Mouse (Mus musculus) forebrain, embryonic 12.5 days (tissue): ENCODE results near the gene Parp1. TPM values are rescaled to one million over a fixed set of nuclear protein-coding genes. Genes with fewer than 3 reads are reported as not detected.
"Not testable (repeated sequence)": the region's sequence is repeated elsewhere in the genome, so short reads cannot be mapped to it uniquely, and the experiment has no call there.

Experiments used
- ATAC-seq: fragments of 200-750 bp; cut with Nextera tagmentation; 2 replicates; pipeline ENCODE4 v1.8.0; 2017; ENCODE audit warnings: moderate TSS enrichment; ENCODE audit not compliant: low FRiP score
- H3K27ac ChIP-seq: fragments of 300-500 bp; sonication (generic); 2 replicates; pipeline ENCODE4 v1.5.1; 2016; ENCODE audit warnings: mild to moderate bottlenecking
- H3K27me3 ChIP-seq: fragments of 300-500 bp; sonication (generic); 2 replicates; pipeline ENCODE4 v1.6.1; 2016; ENCODE audit warnings: mild to moderate bottlenecking
- H3K36me3 ChIP-seq: fragments of 300-500 bp; sonication (generic); replicated peaks from 2 replicates; pipeline ENCODE4 v1.6.1; 2016; ENCODE audit warnings: mild to moderate bottlenecking
- H3K4me1 ChIP-seq: fragments of 300-500 bp; sonication (generic); 2 replicates; pipeline ENCODE4 v1.6.1; 2016
- H3K4me2 ChIP-seq: fragments of 300-500 bp; sonication (generic); 2 replicates; pipeline ENCODE4 v1.6.1; 2016; ENCODE audit warnings: mild to moderate bottlenecking, moderate library complexity
- H3K4me3 ChIP-seq: fragments of 300-500 bp; sonication (generic); replicated peaks from 2 replicates; pipeline ENCODE4 v1.5.1; 2016; ENCODE audit warnings: mild to moderate bottlenecking
- H3K9ac ChIP-seq: fragments of 300-500 bp; sonication (generic); 2 replicates; pipeline ENCODE4 v1.6.1; 2016; ENCODE audit warnings: mild to moderate bottlenecking
- H3K9me3 ChIP-seq: fragments of 300-500 bp; sonication (generic); 2 replicates; pipeline ENCODE4 v1.6.1; 2016
- WGBS: fragments of 180-500 bp; shearing (Covaris S2); methylation state at CpG from one replicate; pipeline ENCODE4 v1.1.7; 2016; 5-methylcytosine and 5-hydroxymethylcytosine counted together
- polyA plus RNA-seq: library from polyadenylated mRNA; unstranded; fragments of >200 nt; fragmentation: Nextera tagmentation; extraction: Ambion mirVana; gene quantifications from 2 replicates; pipeline ENCODE4 v1.2.1, GENCODE M21; 2016

Gene Parp1
- polyA plus RNA-seq, 1 experiment from 2014 or later = 241 TPM

GRCm38 (mm10) chr1:180568248-180568647 lies 476 bp upstream of the Parp1 start:
- no peaks in the 10 kb centered on the region for H3K9me3 ChIP-seq
- 0 out of 2 replicates have a peak overlapping the region, but pooled peaks have one; percentile 38 for H3K27ac ChIP-seq
- peaks cover 28% of the 10 kb centered on the region for H3K4me1 ChIP-seq
- H3K4me2 ChIP-seq = peak overlapping the region; percentile 97
- H3K4me3 ChIP-seq = peak overlapping the region; percentile 92
- peak; percentile 27; the same call in 1 of the 2 replicates for ATAC-seq
- peak overlapping the region; percentile 50 for H3K9ac ChIP-seq
- H3K27me3 ChIP-seq = no peaks in the 10 kb centered on the region
- 38% methylated on average over 7 of the region's 7 CpGs for WGBS
- H3K36me3 ChIP-seq = peaks cover 21% of the 10 kb centered on the region

GRCm38 (mm10) chr1:180569453-180569852 lies 729 bp downstream of the Parp1 start:
- WGBS = under 1% methylated on average over 17 of the region's 17 CpGs
- no peak for ATAC-seq
- H3K27me3 ChIP-seq = no peaks in the 10 kb centered on the region
- H3K9ac ChIP-seq = peak overlapping the region; percentile 95
- H3K36me3 ChIP-seq = peaks cover 33% of the 10 kb centered on the region
- H3K9me3 ChIP-seq = 0 out of 2 replicates have a peak, but pooled peaks cover 5% of the 10 kb centered on the region
- peak overlapping the region; percentile 97 for H3K4me2 ChIP-seq
- peak overlapping the region; percentile 95 for H3K27ac ChIP-seq
- peaks cover 28% of the 10 kb centered on the region for H3K4me1 ChIP-seq
- peak overlapping the region; percentile 92 for H3K4me3 ChIP-seq

GRCm38 (mm10) chr1:180570181-180570580 lies 1.5 kb downstream of the Parp1 start:
- 0 out of 2 replicates have a peak, but pooled peaks cover 5% of the 10 kb centered on the region for H3K9me3 ChIP-seq
- H3K36me3 ChIP-seq = peaks cover 40% of the 10 kb centered on the region
- no peak for ATAC-seq
- peak overlapping the region; percentile 95 for H3K9ac ChIP-seq
- 11% methylated on average over 5 of the region's 5 CpGs for WGBS
- peaks cover 28% of the 10 kb centered on the region for H3K4me1 ChIP-seq
- H3K4me2 ChIP-seq = peak overlapping the region; percentile 97
- H3K27ac ChIP-seq = no peak overlapping the region
- peak overlapping the region; percentile 92 for H3K4me3 ChIP-seq
- no peaks in the 10 kb centered on the region for H3K27me3 ChIP-seq

- H3K4me2 ChIP-seq = peak overlapping the region; percentile 97
Measured at GRCm38 (mm10) chr1:180571018-180571589, 2.4 kb downstream of the Parp1 start.

GRCm38 (mm10) chr1:180571721-180572120 lies 3.0 kb downstream of the Parp1 start:
- ATAC-seq, H3K4me2 ChIP-seq, H3K27ac ChIP-seq, H3K9me3 ChIP-seq, H3K4me3 ChIP-seq, H3K27me3 ChIP-seq, H3K9ac ChIP-seq: not testable (repeated sequence)
- Histone ChIP-seq H3K36me3 (peaks cover 53% of the 10 kb centered on the region), H3K4me1 (peaks cover 28% of the 10 kb centered on the region)
- 83% methylated on average over 6 of the region's 6 CpGs for WGBS

More at GRCm38 (mm10) chr1:180571018-180571589, 2.4 kb downstream of the Parp1 start:
- Histone ChIP-seq H3K27me3 (no peaks in the 10 kb centered on the region), H3K9me3 (0 out of 2 replicates have a peak, but pooled peaks cover 5% of the 10 kb centered on the region), H3K4me3 (peak overlapping the region; percentile 92; the same call in 1 of the 2 replicates), H3K9ac (0 out of 2 replicates have a peak overlapping the region, but pooled peaks have one; percentile 95), H3K27ac (no peak overlapping the region), H3K4me1 (peaks cover 28% of the 10 kb centered on the region), H3K36me3 (peaks cover 47% of the 10 kb centered on the region)
- 73% methylated on average over 8 of the region's 8 CpGs for WGBS
- ATAC-seq = no peak

- Histone ChIP-seq H3K27me3 (no peaks in the 10 kb centered on the region), H3K4me3 (no peak overlapping the region), H3K36me3 (peaks cover 57% of the 10 kb centered on the region), H3K27ac (no peak overlapping the region), H3K9me3 (0 out of 2 replicates have a peak, but pooled peaks cover 5% of the 10 kb centered on the region), H3K4me1 (peaks cover 28% of the 10 kb centered on the region), H3K9ac (no peak overlapping the region), H3K4me2 (no peak overlapping the region)
- 92% methylated on average over 9 of the region's 9 CpGs for WGBS
- no peak for ATAC-seq
Measured at GRCm38 (mm10) chr1:180572154-180572553, 3.4 kb downstream of the Parp1 start.

GRCm38 (mm10) chr1:180576524-180576923 lies 7.8 kb downstream of the Parp1 start:
- no peak overlapping the region for H3K4me3 ChIP-seq
- H3K4me1 ChIP-seq = peaks cover 5% of the 10 kb centered on the region; the same call in 1 of the 2 replicates
- no peak overlapping the region for H3K27ac ChIP-seq
- no peaks in the 10 kb centered on the region for H3K27me3 ChIP-seq
- H3K4me2 ChIP-seq = no peak overlapping the region
- peaks cover 97% of the 10 kb centered on the region for H3K36me3 ChIP-seq
- no peak overlapping the region for H3K9ac ChIP-seq
- no peak for ATAC-seq
- 0 out of 2 replicates have a peak, but pooled peaks cover 5% of the 10 kb centered on the region for H3K9me3 ChIP-seq
- WGBS = 93% methylated on average over 3 of the region's 3 CpGs

GRCm38 (mm10) chr1:180577837-180578236 lies 9.1 kb downstream of the Parp1 start:
- Histone ChIP-seq H3K4me2 (no peak overlapping the region), H3K36me3 (peaks cover 97% of the 10 kb centered on the region), H3K27ac (no peak overlapping the region), H3K4me3 (no peak overlapping the region), H3K9me3 (0 out of 2 replicates have a peak, but pooled peaks cover 5% of the 10 kb centered on the region), H3K9ac (no peak overlapping the region), H3K27me3 (no peaks in the 10 kb centered on the region), H3K4me1 (no peaks in the 10 kb centered on the region)
- WGBS = 82% methylated on average over 4 of the region's 4 CpGs
- no peak for ATAC-seq

- Histone ChIP-seq H3K9me3 (no peaks in the 10 kb centered on the region), H3K36me3 (peaks cover 99% of the 10 kb centered on the region), H3K4me1 (no peaks in the 10 kb centered on the region), H3K27me3 (no peaks in the 10 kb centered on the region), H3K9ac (no peak overlapping the region), H3K4me2 (no peak overlapping the region), H3K4me3 (no peak overlapping the region), H3K27ac (no peak overlapping the region)
- WGBS = 96% methylated on average over 17 of the region's 17 CpGs
- ATAC-seq = no peak
Measured at GRCm38 (mm10) chr1:180587792-180588442, 19.2 kb downstream of the Parp1 start.

- Histone ChIP-seq H3K27ac (no peak overlapping the region), H3K4me3 (no peak overlapping the region), H3K36me3 (peaks cover 77% of the 10 kb centered on the region), H3K4me1 (0 out of 2 replicates have a peak, but pooled peaks cover 3% of the 10 kb centered on the region), H3K9me3 (no peaks in the 10 kb centered on the region), H3K27me3 (no peaks in the 10 kb centered on the region), H3K9ac (no peak overlapping the region), H3K4me2 (no peak overlapping the region)
- no peak for ATAC-seq
- 90% methylated on average over 6 of the region's 6 CpGs for WGBS
Measured at GRCm38 (mm10) chr1:180600578-180600977, 31.9 kb downstream of the Parp1 start.

GRCm38 (mm10) chr1:180601806-180602205 lies 33.1 kb downstream of the Parp1 start:
- Histone ChIP-seq H3K9ac (no peak overlapping the region), H3K4me1 (0 out of 2 replicates have a peak, but pooled peaks cover 3% of the 10 kb centered on the region), H3K4me3 (no peak overlapping the region), H3K27me3 (no peaks in the 10 kb centered on the region), H3K36me3 (peaks cover 65% of the 10 kb centered on the region), H3K9me3 (no peaks in the 10 kb centered on the region), H3K27ac (no peak overlapping the region), H3K4me2 (no peak overlapping the region)
- ATAC-seq = no peak
- 92% methylated on average over 6 of the region's 6 CpGs for WGBS

- no peak for ATAC-seq
- H3K27me3 ChIP-seq = no peaks in the 10 kb centered on the region
- H3K27ac ChIP-seq = no peak overlapping the region
- no peak overlapping the region for H3K9ac ChIP-seq
- H3K4me2 ChIP-seq = no peak overlapping the region
- peaks cover 37% of the 10 kb centered on the region for H3K36me3 ChIP-seq
- no peaks in the 10 kb centered on the region for H3K9me3 ChIP-seq
- 85% methylated on average over 4 of the region's 4 CpGs for whole genome bisulfite sequencing
- H3K4me1 ChIP-seq = 0 out of 2 replicates have a peak, but pooled peaks cover 5% of the 10 kb centered on the region
- H3K4me3 ChIP-seq = no peak overlapping the region
Measured at GRCm38 (mm10) chr1:180604579-180604978, 35.9 kb downstream of the Parp1 start.
